Mouse (Mus musculus) layer of hippocampus, adult 11-12 months (tissue): ENCODE measurements around the gene Rab31.

Experiments used
- DNase-seq: peaks from one replicate; pipeline ENCODE4 v3.0.0; 2022; ENCODE audit warnings: low spot score

The Rab31 gene

GRCm38 (mm10) chr17:65771951-65772934 is at the start of gene Rab31:
Gene Rab31 (minus strand): TSS chr17:65772752.
- DNase-seq, result peak; percentile 82

GRCm38 (mm10) chr17:65820197-65820596 is 47.6 kb upstream of the Rab31 start:
- DNase-seq, result no peak

GRCm38 (mm10) chr17:65813763-65814162 is 41.2 kb upstream of the Rab31 start:
- no peak for DNase-seq

- DNase-seq, result no peak
These were observed 38.5 kb upstream of the Rab31 start for GRCm38 (mm10) chr17:65811032-65811431.

GRCm38 (mm10) chr17:65806416-65806815 is 33.9 kb upstream of the Rab31 start:
- no peak for DNase-seq

- no peak for DNase-seq
These were observed 33.4 kb upstream of the Rab31 start for GRCm38 (mm10) chr17:65805966-65806365.

- no peak for DNase-seq
These were observed 29.5 kb upstream of the Rab31 start for GRCm38 (mm10) chr17:65802026-65802425.

GRCm38 (mm10) chr17:65800451-65800850 is 27.9 kb upstream of the Rab31 start:
- no peak for DNase-seq

- DNase-seq, result no peak
These were observed 26.8 kb upstream of the Rab31 start for GRCm38 (mm10) chr17:65799353-65799752.

GRCm38 (mm10) chr17:65798446-65798845 is 25.9 kb upstream of the Rab31 start:
- no peak for DNase-seq

GRCm38 (mm10) chr17:65796056-65796455 is 23.5 kb upstream of the Rab31 start:
- no peak for DNase-seq

GRCm38 (mm10) chr17:65794096-65794850 is 21.7 kb upstream of the Rab31 start:
- DNase-seq, result no peak

GRCm38 (mm10) chr17:65793307-65793930 is 20.9 kb upstream of the Rab31 start:
- DNase-seq, result no peak

- DNase-seq, result no peak
These were observed 18.6 kb upstream of the Rab31 start for GRCm38 (mm10) chr17:65791161-65791560.

- DNase-seq, result no peak
These were observed 17.0 kb upstream of the Rab31 start for GRCm38 (mm10) chr17:65789576-65789975.

GRCm38 (mm10) chr17:65788542-65789291 is 16.2 kb upstream of the Rab31 start:
- no peak for DNase-seq

- DNase-seq, result no peak
These were observed 14.7 kb upstream of the Rab31 start for GRCm38 (mm10) chr17:65787261-65787660.

GRCm38 (mm10) chr17:65786225-65786624 is 13.7 kb upstream of the Rab31 start:
- DNase-seq, result no peak

GRCm38 (mm10) chr17:65785707-65786106 is 13.2 kb upstream of the Rab31 start:
- no peak for DNase-seq

- DNase-seq, result no peak
These were observed 12.1 kb upstream of the Rab31 start for GRCm38 (mm10) chr17:65784610-65785140.
